Mouse (Mus musculus) lung, postnatal 4 days (tissue): ENCODE results near the gene Pkp3.

Source experiments
- DNase-seq, 2 experiments: peaks; one replicate each; pipeline ENCODE4 v3.0.0; 2021

Pkp3 gene

DNA sequence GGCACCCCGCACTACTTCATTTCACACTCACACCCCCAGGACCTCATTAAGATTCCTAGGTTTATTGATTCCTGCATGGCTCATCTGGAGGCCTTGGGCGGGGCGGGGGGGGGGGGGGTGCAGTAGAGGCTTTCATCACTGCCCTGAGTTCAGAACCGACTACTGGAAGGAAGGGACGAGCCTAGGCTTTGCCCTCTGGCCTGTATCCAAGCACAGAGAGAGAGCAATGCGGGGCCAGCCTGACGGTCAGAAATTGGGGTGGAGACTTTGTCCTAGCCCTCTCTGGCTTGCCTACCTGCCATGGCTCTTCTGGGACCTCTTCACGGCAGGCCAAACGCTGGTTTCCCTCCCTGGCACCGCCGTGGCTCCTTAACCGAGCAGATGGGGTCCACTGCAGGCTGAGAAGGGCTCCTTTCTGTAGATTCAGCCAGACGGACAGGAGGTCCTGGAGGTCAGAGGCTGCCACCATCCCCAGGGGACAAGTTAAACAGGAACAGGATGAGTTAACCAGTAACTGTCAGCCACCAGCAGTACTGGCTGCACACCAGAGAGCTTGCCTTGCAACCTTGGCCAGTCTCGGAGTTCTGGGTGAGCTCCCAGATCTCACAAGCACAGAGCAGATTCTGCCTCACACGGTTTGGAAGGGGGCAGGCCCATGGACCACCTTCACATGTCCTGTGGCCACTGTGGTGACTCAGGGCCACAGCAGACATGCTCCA, 16.6 kb downstream of the Pkp3 start:
- DNase-seq = no peak

DNA sequence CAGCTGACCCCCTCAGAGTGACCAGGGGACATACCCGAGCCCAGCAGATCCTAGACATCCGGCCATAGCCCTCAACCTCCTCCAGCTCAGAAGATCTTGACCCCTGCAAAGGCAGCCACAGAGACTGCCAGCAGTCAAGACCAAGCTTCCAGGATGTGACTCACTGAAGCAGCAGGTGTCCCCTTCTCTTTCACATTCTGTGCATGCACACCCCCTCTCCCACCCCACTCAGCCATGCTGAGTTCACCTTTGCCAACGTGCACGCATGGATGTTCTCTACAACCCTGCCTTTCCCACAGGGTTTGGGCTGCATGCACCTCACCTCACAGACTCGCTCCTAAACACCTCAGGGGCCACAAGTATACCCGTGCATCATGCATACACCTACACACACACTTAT, 18.0 kb downstream of the Pkp3 start:
- DNase-seq = no peak

DNA sequence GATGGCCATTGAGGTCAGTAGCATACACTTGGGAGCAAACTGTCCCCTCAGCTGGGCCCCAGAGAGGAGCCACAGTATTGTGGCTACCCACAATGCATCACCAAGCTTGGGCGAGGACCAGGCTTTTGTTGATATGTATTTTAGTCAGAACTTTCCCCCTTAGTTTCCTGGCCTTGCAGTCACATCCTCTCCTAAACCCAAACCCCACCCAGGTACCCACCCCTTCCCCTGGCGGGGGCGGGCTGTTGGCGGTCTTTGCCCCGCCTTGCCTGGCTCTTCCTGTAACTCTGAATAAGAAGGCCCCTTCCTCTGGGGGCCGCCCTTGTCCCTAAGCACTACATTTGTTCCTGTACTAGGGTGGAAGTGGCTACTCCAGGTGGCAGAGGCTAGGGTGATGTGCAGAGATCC, 18.6 kb downstream of the Pkp3 start:
- DNase-seq = peak; percentile 85 to 92

DNA sequence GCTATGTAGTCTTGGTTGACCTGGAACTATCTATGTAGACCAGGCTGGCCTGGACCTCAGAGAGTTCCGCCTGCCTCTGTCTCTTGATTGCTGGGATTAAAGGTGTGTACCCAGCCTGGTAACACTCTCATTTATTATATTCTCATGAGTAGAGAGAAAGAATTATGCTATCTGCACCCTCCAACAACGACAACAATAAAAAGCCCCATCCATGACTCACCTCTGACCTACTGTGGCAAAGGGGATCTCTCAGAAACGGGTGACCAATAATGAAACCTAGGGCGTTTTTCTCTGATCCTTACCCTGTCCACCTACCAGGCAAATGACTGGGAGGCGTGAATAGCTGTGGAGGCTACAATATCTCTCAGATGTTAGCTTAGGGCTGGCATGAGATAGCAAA, 19.2 kb downstream of the Pkp3 start:
- no peak for DNase-seq

DNA sequence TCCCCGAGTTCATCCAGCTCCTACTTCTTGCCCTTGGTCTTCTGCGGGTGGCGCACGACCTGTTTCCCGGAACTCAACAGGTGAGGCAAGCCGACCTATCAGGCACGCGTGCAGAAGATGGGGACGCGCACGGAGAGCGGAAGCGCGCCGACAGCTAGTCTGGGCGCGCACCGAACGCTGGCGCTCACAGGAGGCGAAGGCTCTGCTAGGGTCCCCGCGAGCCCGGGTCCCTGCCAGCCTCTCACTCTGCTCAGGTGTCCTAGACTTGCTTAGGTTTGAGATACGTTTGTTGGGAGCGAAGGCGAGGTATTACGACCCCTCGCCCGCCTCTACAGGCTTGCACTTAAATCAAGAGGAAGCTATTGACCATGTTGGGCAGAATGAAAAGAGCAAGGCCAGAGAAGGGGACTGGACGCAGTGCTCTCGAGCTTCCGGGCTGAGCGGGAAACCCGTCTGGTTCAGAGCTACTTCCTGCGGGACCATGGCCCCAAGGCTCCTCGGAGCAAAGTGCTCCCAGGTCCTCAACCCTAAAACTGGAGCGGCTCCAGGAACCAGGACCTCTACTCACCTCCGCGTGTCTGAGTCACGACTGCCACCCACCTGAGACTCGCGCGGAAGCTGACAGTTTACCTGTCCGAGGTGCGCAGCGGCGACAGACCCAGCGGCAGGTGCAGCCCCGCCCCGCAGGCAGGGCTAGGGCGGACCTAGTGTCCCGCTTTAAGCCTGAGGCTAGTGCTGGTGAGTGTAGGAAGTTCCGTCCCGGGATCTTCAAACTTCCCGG, 22.1 kb downstream of the Pkp3 start, which contains the start of gene Sigirr:
Sigirr (minus strand) TSS at position 662 of the 781 bp plus-strand sequence.
- peak; percentile 66 to 74 for DNase-seq

DNA sequence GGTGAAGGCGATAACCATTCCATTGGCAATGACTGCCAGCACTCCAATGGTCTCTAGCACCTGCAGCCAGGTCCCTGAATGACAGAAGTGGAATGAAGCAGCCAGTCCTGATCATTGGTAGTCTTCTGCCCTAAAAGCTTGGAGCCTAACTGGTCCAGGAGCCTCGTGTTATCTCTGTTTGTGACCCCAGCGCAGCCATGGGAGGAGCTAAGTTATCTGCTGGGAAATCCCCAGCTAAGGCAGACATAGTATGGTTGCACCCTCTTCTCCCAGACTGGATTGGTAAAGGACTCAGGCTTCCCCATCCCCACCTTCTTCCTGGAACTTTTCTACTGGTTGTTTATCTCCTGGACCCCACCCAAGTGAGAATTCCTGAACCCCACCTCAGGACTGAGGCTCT, 25.1 kb downstream of the Pkp3 start:
- no peak for DNase-seq

DNA sequence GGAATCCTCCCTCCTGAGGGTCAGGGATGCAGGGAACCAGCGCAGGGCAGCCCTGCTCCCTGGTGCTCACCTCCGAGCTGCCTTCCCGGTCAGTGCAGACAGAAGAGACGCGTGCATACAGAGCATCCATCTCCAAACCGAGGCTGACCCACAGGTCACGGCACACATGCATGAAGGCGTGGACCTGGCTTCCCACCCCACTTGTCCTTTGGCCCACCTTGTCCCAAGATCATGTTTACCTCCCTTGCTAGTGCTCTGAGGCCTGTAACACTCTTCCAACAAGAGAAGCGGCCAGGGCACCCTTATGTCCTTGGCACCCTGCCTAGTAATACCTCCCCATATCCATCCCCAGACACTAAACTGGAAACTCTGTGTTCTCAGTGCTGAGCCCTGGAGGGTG, 37.9 kb downstream of the Pkp3 start:
- DNase-seq = no peak

DNA sequence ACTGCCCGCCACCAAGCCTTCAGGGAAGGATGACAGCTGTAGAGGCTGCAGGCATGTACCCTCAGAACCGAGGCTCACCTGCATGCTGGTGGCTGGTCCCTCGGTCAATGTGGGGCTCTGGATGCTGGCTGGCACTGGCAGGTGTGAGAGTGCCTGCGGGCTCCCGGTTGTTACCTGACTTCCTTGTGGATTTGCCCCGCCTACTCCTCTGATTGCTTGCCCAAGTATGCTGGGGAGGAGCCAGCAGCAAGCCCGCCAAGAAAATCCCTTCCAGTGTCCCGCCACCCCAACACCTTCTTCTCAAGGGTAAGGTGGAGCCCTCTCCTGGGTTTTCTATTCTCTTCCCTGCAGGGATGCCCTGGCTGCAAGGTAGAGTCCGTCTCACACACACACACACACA, 39.6 kb downstream of the Pkp3 start, which contains the start of gene Ano9:
Ano9 (minus strand) TSS at position 171 of the 400 bp plus-strand sequence.
- peak; percentile 28 to 43 for DNase-seq

DNA sequence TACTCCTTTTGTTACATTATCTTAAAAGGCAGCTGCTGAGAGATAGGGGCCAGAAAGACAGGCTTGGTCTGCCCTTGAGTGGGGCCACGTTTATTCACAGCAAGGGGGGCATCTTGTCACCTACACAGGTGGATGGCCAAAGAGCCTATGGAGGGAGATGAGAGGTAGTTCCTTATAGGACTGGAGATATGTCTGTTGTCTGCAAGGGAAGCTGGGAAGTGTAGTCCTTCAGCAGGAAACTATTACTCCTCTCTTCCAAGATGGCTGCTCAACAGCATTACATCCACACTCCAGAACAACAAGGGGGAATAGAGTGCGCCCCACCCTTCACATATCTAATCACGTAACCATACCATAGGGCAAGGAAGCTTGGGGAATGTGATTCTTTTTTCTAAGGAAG, 41.5 kb downstream of the Pkp3 start:
- DNase-seq = no peak

DNA sequence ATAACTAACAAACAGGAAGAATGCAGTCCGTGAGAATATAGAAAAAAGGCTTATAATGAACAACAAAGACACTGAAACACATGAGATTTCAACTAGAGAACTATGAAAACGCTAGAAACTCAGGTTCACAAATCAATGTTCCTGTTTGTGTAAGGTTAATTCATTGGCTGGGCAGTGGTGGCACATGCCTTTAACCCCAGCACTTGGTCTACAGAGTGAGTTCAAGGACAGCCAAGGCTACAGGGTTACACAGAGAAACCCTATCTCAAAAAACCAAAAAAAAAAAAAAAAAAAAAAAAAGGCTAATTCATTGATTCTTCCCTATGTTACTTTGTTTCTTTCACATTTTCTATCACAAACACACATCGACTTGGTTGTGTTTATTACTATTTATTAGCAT, 42.6 kb downstream of the Pkp3 start:
- DNase-seq = no peak

DNA sequence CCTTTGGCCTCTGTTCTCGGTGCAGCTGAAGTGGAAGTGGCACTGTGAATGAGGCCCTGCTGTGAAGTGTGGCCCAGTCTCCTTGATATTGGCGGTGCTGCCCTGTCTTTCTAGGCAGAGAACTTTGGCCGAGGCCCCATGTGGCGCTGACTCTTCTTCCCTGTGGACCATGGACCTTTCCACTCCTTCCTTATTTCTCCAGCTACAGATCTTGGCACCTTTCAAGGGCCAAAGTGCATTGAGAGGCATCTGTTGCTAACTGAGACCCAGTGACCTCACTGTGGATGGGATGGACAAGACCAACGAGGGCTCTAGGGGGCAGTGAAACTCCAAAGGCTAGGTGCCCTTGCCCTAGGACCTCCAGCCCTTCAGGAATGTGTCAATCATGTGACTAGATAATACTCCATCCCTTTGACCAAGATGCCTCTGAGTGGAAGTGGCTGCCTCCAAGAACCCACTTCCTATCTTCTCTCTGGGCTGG, 43.1 kb downstream of the Pkp3 start:
- DNase-seq = peak; percentile 17 to 44

DNA sequence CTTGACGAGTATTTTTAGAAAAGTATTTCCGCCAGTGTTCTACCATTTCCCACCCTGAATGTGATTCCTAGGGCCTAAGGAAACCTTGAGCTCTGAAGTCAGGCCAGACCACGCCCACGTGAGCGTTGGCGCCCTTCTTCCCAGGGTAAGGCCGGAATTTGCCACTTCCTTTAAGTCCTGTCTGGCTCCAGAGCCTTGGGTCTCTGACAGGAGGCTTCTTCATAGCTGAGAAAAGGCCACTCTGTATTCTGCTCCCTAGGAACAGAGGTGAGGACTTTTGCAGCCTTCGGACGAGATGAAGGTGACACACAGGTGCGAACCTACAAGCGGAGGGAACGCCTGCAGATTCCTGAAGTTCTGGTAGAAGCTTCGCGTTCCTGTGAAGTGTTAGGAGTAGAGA, 44.2 kb downstream of the Pkp3 start, which contains the start of gene Ptdss2:
Ptdss2 (plus strand) TSS at position 138 of the 400 bp plus-strand sequence.
- DNase-seq = peak; percentile 72 to 85

DNA sequence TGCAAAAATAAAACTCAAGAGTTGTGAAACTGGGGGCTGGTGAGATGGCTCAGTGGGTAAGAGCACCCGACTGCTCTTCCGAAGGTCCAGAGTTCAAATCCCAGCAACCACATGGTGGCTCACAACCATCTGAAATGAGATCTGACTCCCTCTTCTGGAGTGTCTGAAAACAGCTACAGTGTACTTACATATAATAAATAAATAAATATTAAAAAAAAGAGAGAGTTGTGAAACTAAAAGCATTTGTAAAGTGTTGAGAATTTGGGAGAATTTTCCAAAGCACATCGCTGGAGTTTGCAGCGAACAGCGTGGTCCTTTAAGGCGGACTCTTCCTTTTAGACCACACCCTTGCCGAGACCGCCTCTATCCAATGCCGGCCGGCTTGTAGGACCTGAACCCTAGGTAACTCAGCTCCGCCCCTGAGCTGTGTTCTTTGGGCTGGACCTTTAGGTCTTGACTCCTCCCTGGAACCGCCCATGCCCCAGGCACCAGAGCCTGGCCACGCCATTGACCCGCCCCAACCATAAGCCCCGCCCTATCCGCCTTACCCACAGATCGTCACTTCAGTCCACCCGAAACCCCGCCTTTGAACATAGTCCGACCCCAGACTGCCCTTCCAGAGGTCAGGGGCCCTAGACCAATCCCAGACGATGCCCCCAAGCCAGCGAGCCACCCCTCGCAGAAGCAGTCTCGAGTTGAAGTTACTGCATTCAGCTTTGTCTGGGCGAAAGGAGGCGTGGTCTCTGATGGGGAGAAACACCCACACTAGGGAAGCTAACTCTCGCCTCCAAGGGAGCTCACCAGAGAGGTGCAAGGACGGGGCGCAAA, 44.9 kb downstream of the Pkp3 start:
- peak; percentile 97 for DNase-seq

DNA sequence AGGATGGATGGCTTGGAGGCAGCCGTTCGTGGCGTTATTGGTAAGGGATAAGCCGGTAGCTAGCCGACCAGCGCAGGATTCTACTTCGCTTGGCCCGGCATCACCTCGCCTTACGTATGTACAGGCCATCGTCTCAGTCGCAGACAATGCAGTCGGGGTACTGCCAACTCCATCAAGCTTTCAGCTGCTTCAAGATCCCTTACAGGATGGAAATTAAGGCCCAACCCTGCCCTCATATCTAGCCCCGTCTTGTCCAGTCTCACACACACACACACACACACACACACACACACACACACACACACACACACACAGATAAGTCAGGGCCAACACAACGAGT, 45.5 kb downstream of the Pkp3 start:
- DNase-seq = no peak

DNA sequence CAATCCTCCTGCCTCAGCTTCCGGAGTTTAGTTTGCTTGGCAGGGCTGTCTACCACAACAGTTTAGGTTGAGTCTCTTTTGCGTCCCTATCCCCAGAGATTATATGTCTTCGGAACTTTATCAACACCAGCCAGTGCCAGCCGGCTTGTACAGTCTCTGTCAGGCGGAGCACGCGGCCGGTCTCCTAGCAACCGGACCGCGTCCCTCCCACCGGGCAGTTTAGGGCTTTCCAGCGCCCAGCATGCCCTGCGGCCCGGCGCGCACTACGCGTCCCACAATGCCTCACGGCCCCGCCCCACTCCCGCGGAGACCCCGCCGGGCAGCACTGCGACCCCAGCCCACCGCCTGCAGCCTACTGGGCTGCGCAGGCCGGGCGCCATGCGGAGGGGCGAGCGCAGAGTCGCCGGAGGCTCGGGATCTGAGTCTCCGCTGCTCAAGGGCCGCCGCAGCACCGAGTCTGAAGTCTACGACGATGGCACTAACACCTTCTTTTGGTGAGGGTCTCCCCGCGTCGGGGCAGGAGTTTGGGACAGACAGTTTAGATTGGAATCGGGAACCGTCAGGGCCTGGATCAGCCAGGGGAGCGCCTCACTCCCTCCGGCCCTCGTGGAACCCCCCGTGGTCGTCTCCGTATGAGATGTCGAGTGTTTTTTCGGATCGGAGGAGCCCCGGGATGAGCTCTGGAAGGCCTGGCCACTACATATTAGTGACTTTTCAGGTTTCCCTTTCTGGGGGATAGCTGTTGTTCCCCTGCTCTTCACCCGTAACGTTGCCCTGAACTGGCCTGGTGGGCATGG, 53.2 kb downstream of the Pkp3 start:
- peak; percentile 91 to 93 for DNase-seq

DNA sequence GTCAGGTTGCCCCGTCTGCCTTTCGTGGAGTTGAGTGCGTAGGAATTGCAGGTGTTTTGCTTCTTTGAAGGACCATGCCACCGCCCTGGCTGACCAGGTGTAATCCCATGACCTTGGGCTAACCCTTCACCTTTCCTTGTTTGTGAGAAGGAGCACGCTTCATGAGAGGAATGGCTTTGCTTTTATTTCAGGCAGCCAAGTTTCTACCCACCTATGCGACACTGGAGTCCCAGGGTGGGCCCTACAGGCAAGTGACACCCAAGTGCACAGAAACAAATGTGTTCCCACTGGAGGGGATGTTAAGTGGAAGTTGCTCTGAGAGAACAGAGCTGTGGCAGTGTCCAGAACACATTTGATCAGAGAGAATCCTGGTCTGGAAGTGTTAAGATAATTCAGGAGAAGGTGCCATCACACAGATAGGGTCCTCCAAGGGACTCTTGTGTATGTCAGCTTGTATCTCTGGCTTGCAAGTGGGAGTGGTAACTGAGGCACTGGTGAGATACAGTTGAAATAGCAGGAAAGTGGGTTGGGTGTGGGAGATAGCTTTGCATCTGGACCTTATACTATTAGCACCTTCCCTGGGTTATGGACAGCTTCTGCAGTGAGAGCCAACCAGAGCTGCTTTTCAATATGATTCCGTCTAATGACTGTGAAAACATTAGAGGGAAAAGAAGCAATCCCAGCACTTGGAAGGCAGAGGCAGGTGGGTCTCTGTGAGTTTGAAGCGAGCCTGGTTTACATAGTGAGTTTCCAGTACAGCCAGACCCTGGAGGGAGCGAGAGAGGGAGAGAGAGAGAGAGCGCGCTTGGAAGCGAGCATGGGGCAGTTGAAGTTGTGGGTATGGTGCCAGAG, 54.1 kb downstream of the Pkp3 start:
- DNase-seq = no peak
